Mouse (Mus musculus): Measurements from ENCODE around the gene Nf2. TPM values are rescaled to one million over a fixed set of nuclear protein-coding genes. Genes with fewer than 3 reads are reported as not detected.
A peak's percentile ranks its signal among the peaks of the same experiment; 100 is the strongest.
"Not testable (repeated sequence)": the region's sequence is repeated elsewhere in the genome, so short reads cannot be mapped to it uniquely, and the experiment has no call there.

The Nf2 gene
- polyA plus RNA-seq, 1 experiment = 54.0 TPM

GRCm38 (mm10) chr11:4823655-4824312 lies 25.6 kb downstream of the Nf2 start:
- no peak for DNase-seq
- H3K27ac ChIP-seq (ENCODE audit: insufficient read depth, low read depth, low read length) = no peak overlapping the region
- H3K36me3 ChIP-seq (ENCODE audit: control insufficient read depth, insufficient read depth, low read length) = no peaks in the 10 kb centered on the region
- no peak overlapping the region for H3K4me3 ChIP-seq (ENCODE audit: insufficient read depth, low read depth, low read length)
- H3K27me3 ChIP-seq (replicated peaks; ENCODE audit: control insufficient read depth, insufficient read depth, low read length) = no peaks in the 10 kb centered on the region
- 62% methylated on average over 6 of the region's 6 CpGs for WGBS
- TF ChIP-seq POLR2A (IDR thresholded peaks at IDR 0.05; ENCODE audit: low read depth, low read length) (no peak), CTCF (conservative IDR thresholded peaks at IDR 0.05; ENCODE audit: insufficient read depth, insufficient read length, low read depth, low read length) (no peak)
- no peaks in the 10 kb centered on the region for H3K4me1 ChIP-seq (ENCODE audit: control insufficient read depth, insufficient read depth, low read length)

GRCm38 (mm10) chr11:4822446-4822842 lies 26.9 kb downstream of the Nf2 start:
- not testable (repeated sequence) for H3K27me3 ChIP-seq (replicated peaks; ENCODE audit: control insufficient read depth, insufficient read depth, low read length); H3K27ac ChIP-seq (ENCODE audit: insufficient read depth, low read depth, low read length); H3K4me3 ChIP-seq (ENCODE audit: insufficient read depth, low read depth, low read length); H3K36me3 ChIP-seq (ENCODE audit: control insufficient read depth, insufficient read depth, low read length); H3K4me1 ChIP-seq (ENCODE audit: control insufficient read depth, insufficient read depth, low read length); DNase-seq
- WGBS = 95% methylated on average over 4 of the region's 4 CpGs
- TF ChIP-seq CTCF (conservative IDR thresholded peaks at IDR 0.05; ENCODE audit: insufficient read depth, insufficient read length, low read depth, low read length) = peak; percentile 25; the same call in 1 of the 2 replicates

- WGBS = 48% methylated on average over 7 of the region's 7 CpGs
- peaks cover 3% of the 10 kb centered on the region; the same call in 1 of the 2 replicates for H3K36me3 ChIP-seq (ENCODE audit: control insufficient read depth, insufficient read depth, low read length)
- TF ChIP-seq CTCF (conservative IDR thresholded peaks at IDR 0.05; ENCODE audit: insufficient read depth, insufficient read length, low read depth, low read length) = no peak
- TF ChIP-seq POLR2A (IDR thresholded peaks at IDR 0.05; ENCODE audit: low read depth, low read length) = no peak
Measured at GRCm38 (mm10) chr11:4821492-4822445, 27.6 kb downstream of the Nf2 start.

GRCm38 (mm10) chr11:4814507-4815450 lies 34.6 kb downstream of the Nf2 start:
- Histone ChIP-seq H3K27me3 (replicated peaks; ENCODE audit: control insufficient read depth, insufficient read depth, low read length) (no peaks in the 10 kb centered on the region), H3K36me3 (ENCODE audit: control insufficient read depth, insufficient read depth, low read length) (peaks cover 3% of the 10 kb centered on the region; the same call in 1 of the 2 replicates), H3K27ac (ENCODE audit: insufficient read depth, low read depth, low read length) (no peak overlapping the region), H3K4me3 (ENCODE audit: insufficient read depth, low read depth, low read length) (no peak overlapping the region), H3K4me1 (ENCODE audit: control insufficient read depth, insufficient read depth, low read length) (no peaks in the 10 kb centered on the region)
- no peak for DNase-seq
- 92% methylated on average over 7 of the region's 7 CpGs for WGBS
- no peak for TF ChIP-seq POLR2A (IDR thresholded peaks at IDR 0.05; ENCODE audit: low read depth, low read length)
- no peak for TF ChIP-seq CTCF (conservative IDR thresholded peaks at IDR 0.05; ENCODE audit: insufficient read depth, insufficient read length, low read depth, low read length)

More at GRCm38 (mm10) chr11:4821492-4822445, 27.6 kb downstream of the Nf2 start:
- Histone ChIP-seq H3K4me1 (ENCODE audit: control insufficient read depth, insufficient read depth, low read length) (no peaks in the 10 kb centered on the region), H3K27me3 (replicated peaks; ENCODE audit: control insufficient read depth, insufficient read depth, low read length) (no peaks in the 10 kb centered on the region), H3K27ac (ENCODE audit: insufficient read depth, low read depth, low read length) (no peak overlapping the region), H3K4me3 (ENCODE audit: insufficient read depth, low read depth, low read length) (no peak overlapping the region)
- peak; percentile 17 for DNase-seq

GRCm38 (mm10) chr11:4808311-4808710 lies 41.0 kb downstream of the Nf2 start:
- Histone ChIP-seq H3K4me3 (ENCODE audit: insufficient read depth, low read depth, low read length) (no peak overlapping the region), H3K27ac (ENCODE audit: insufficient read depth, low read depth, low read length) (no peak overlapping the region), H3K27me3 (replicated peaks; ENCODE audit: control insufficient read depth, insufficient read depth, low read length) (no peaks in the 10 kb centered on the region), H3K4me1 (ENCODE audit: control insufficient read depth, insufficient read depth, low read length) (0 out of 2 replicates have a peak, but pooled peaks cover 2% of the 10 kb centered on the region), H3K36me3 (ENCODE audit: control insufficient read depth, insufficient read depth, low read length) (no peaks in the 10 kb centered on the region)
- DNase-seq = no peak
- 91% methylated on average over 6 of the region's 6 CpGs for WGBS
- no peak for TF ChIP-seq CTCF (conservative IDR thresholded peaks at IDR 0.05; ENCODE audit: insufficient read depth, insufficient read length, low read depth, low read length)
- no peak for TF ChIP-seq POLR2A (IDR thresholded peaks at IDR 0.05; ENCODE audit: low read depth, low read length)

- no peaks in the 10 kb centered on the region for H3K27me3 ChIP-seq (replicated peaks; ENCODE audit: control insufficient read depth, insufficient read depth, low read length)
- H3K4me1 ChIP-seq (ENCODE audit: control insufficient read depth, insufficient read depth, low read length) = 0 out of 2 replicates have a peak, but pooled peaks cover 2% of the 10 kb centered on the region
- no peak overlapping the region for H3K27ac ChIP-seq (ENCODE audit: insufficient read depth, low read depth, low read length)
- TF ChIP-seq POLR2A (IDR thresholded peaks at IDR 0.05; ENCODE audit: low read depth, low read length) (no peak), CTCF (conservative IDR thresholded peaks at IDR 0.05; ENCODE audit: insufficient read depth, insufficient read length, low read depth, low read length) (no peak)
- no peaks in the 10 kb centered on the region for H3K36me3 ChIP-seq (ENCODE audit: control insufficient read depth, insufficient read depth, low read length)
- WGBS = 57% methylated on average over 6 of the region's 6 CpGs
- DNase-seq = no peak
- H3K4me3 ChIP-seq (ENCODE audit: insufficient read depth, low read depth, low read length) = no peak overlapping the region
Measured at GRCm38 (mm10) chr11:4806031-4806715, 43.2 kb downstream of the Nf2 start.
